In genomic region chr17:78163278-78163677, GRCm38 (mm10) we compare ENCODE assay signal across 8 mouse cellular contexts. TPM values are rescaled to one million over a fixed set of nuclear protein-coding genes. Genes with fewer than 3 reads are reported as not detected.
DNase-seq lines count a peak whose midpoint lies in the region; ATAC-seq and TF ChIP-seq lines count a peak whose summit lies in the region.

No protein-coding gene starts in this region.

- TF ChIP-seq CTCF in bone marrow, adult 2 months (IDR thresholded peaks at IDR 0.05; ENCODE audit: control insufficient read depth, insufficient read depth, low read length): peak; percentile 46

- no peaks in the 10 kb centered on the region for H3K9me3 ChIP-seq in midbrain, embryonic 11.5 days (ENCODE audit: control insufficient read depth, low read length)
- H3K9me3 ChIP-seq in midbrain, embryonic 16.5 days (replicated peaks; ENCODE audit: control insufficient read depth, low read length, poor library complexity, severe bottlenecking): no peaks in the 10 kb centered on the region
- no peaks in the 10 kb centered on the region for H3K9me3 ChIP-seq in embryonic facial prominence, embryonic 14.5 days (ENCODE audit: control insufficient read depth, low read length)
- H3K9me3 ChIP-seq in stomach, embryonic 16.5 days (replicated peaks; ENCODE audit: control insufficient read depth, low read length): no peaks in the 10 kb centered on the region

- H3K4me2 ChIP-seq in midbrain, embryonic 11.5 days: no peak overlapping the region
- no peak overlapping the region for H3K4me2 ChIP-seq in midbrain, embryonic 16.5 days (ENCODE audit: low read length)
- no peak overlapping the region for H3K4me2 ChIP-seq in embryonic facial prominence, embryonic 14.5 days (ENCODE audit: low read depth, low read length)
- H3K4me2 ChIP-seq in stomach, embryonic 16.5 days (ENCODE audit: low read depth, low read length): no peak overlapping the region

- peak; percentile 76 for ATAC-seq in midbrain, embryonic 11.5 days (ENCODE audit: low FRiP score)
- no peak for ATAC-seq in midbrain, embryonic 16.5 days
- ATAC-seq in embryonic facial prominence, embryonic 14.5 days (ENCODE audit: low read depth): peak; percentile 68; the same call in 1 of the 2 replicates
- ATAC-seq in inflammation-experienced regulatory T-cells, adult 6 months: peak; percentile 77
- ATAC-seq in megakaryocyte-erythroid progenitor cell, adult 5-6 weeks (replicated peaks; ENCODE audit: low FRiP score, low TSS enrichment, poor library complexity, severe bottlenecking): peak; percentile 91
- peak; percentile 50; the same call in 1 of the 2 replicates for ATAC-seq in stomach, embryonic 16.5 days (ENCODE audit: insufficient read depth, low FRiP score)

- H3K9ac ChIP-seq in midbrain, embryonic 11.5 days (ENCODE audit: low read length): no peak overlapping the region
- H3K9ac ChIP-seq in midbrain, embryonic 16.5 days (ENCODE audit: low read depth, low read length): no peak overlapping the region
- H3K9ac ChIP-seq in embryonic facial prominence, embryonic 14.5 days (ENCODE audit: low read depth, low read length): no peak overlapping the region
- H3K9ac ChIP-seq in stomach, embryonic 16.5 days (ENCODE audit: low read length): no peak overlapping the region

- H3K36me3 ChIP-seq in midbrain, embryonic 11.5 days (ENCODE audit: control insufficient read depth, insufficient read depth, low read length): no peaks in the 10 kb centered on the region
- no peaks in the 10 kb centered on the region for H3K36me3 ChIP-seq in midbrain, embryonic 16.5 days (ENCODE audit: control insufficient read depth, insufficient read depth, low read length)
- H3K36me3 ChIP-seq in embryonic facial prominence, embryonic 14.5 days (ENCODE audit: control insufficient read depth, insufficient read depth, low read length): no peaks in the 10 kb centered on the region
- H3K36me3 ChIP-seq in stomach, embryonic 16.5 days (ENCODE audit: control insufficient read depth, insufficient read depth, low read length): no peaks in the 10 kb centered on the region

- no peak for TF ChIP-seq POLR2A in bone marrow, adult 2 months (IDR thresholded peaks at IDR 0.05; ENCODE audit: borderline replicate concordance, control insufficient read depth, low read depth, low read length)

- peak; percentile 87 for DNase-seq in midbrain, embryonic 11.5 days (ENCODE audit: low spot score, missing footprints)
- DNase-seq in embryonic facial prominence, embryonic 14.5 days (ENCODE audit: low spot score): peak; percentile 79
- peak; percentile 68 to 73 for DNase-seq in left cerebral cortex, adult 18-20 months (ENCODE audit: low spot score in 2 of 2)

- H3K4me3 ChIP-seq in midbrain, embryonic 11.5 days (ENCODE audit: low read depth, low read length): no peak overlapping the region
- no peak overlapping the region for H3K4me3 ChIP-seq in midbrain, embryonic 16.5 days (ENCODE audit: low read depth, low read length)
- H3K4me3 ChIP-seq in bone marrow, adult 2 months (replicated peaks; ENCODE audit: control insufficient read depth, low read depth, low read length): no peak overlapping the region
- H3K4me3 ChIP-seq in embryonic facial prominence, embryonic 14.5 days (ENCODE audit: low read depth, low read length): no peak overlapping the region
- H3K4me3 ChIP-seq in stomach, embryonic 16.5 days (replicated peaks; ENCODE audit: low read length): no peak overlapping the region

- H3K4me1 ChIP-seq in midbrain, embryonic 11.5 days (ENCODE audit: control insufficient read depth, insufficient read depth, low read length): no peaks in the 10 kb centered on the region
- no peaks in the 10 kb centered on the region for H3K4me1 ChIP-seq in midbrain, embryonic 16.5 days (ENCODE audit: control insufficient read depth, insufficient read depth, low read length)
- H3K4me1 ChIP-seq in bone marrow, adult 2 months (ENCODE audit: control insufficient read depth, insufficient read depth, low read length): no peaks in the 10 kb centered on the region; the same call in 1 of the 2 replicates
- H3K4me1 ChIP-seq in embryonic facial prominence, embryonic 14.5 days (ENCODE audit: control insufficient read depth, insufficient read depth, low read length): no peaks in the 10 kb centered on the region
- H3K4me1 ChIP-seq in stomach, embryonic 16.5 days (ENCODE audit: control insufficient read depth, insufficient read depth, low read length): no peaks in the 10 kb centered on the region

- H3K27me3 ChIP-seq in midbrain, embryonic 11.5 days (ENCODE audit: control insufficient read depth, insufficient read depth, low read length): no peaks in the 10 kb centered on the region
- H3K27me3 ChIP-seq in midbrain, embryonic 16.5 days (ENCODE audit: control insufficient read depth, insufficient read depth, low read depth, low read length): no peaks in the 10 kb centered on the region
- H3K27me3 ChIP-seq in embryonic facial prominence, embryonic 14.5 days (replicated peaks; ENCODE audit: control insufficient read depth, insufficient read depth, low read length): no peaks in the 10 kb centered on the region
- H3K27me3 ChIP-seq in stomach, embryonic 16.5 days (ENCODE audit: control insufficient read depth, insufficient read depth, low read length): no peaks in the 10 kb centered on the region

- H3K27ac ChIP-seq in midbrain, embryonic 11.5 days (ENCODE audit: low read depth, low read length): no peak overlapping the region
- H3K27ac ChIP-seq in midbrain, embryonic 16.5 days (ENCODE audit: low read length): no peak overlapping the region
- no peak overlapping the region for H3K27ac ChIP-seq in bone marrow, adult 2 months (ENCODE audit: control insufficient read depth, insufficient read depth, low read depth, low read length, poor library complexity)
- H3K27ac ChIP-seq in embryonic facial prominence, embryonic 14.5 days (replicated peaks; ENCODE audit: low read depth, low read length): no peak overlapping the region
- no peak overlapping the region for H3K27ac ChIP-seq in stomach, embryonic 16.5 days (ENCODE audit: low read length)

- WGBS in midbrain, embryonic 11.5 days: 37% methylated on average over 5 of the region's 5 CpGs
- 31% methylated on average over 5 of the region's 5 CpGs for WGBS in midbrain, embryonic 16.5 days
- WGBS in bone marrow, adult 2 months: 16% methylated on average over 5 of the region's 5 CpGs
- 30% methylated on average over 5 of the region's 5 CpGs for WGBS in embryonic facial prominence, embryonic 14.5 days
- WGBS in stomach, embryonic 16.5 days: 25% methylated on average over 5 of the region's 5 CpGs

RNA-seq across cellular contexts. Expression of gene Crim1, which starts 36.8 kb away (rescaled TPM):
- polyA plus RNA-seq in midbrain, embryonic 11.5 days (2014; fragmentation: Nextera tagmentation; extraction: Ambion mirVana): 4.4 and 5.1 TPM in 2 replicates
- 11.2 and 11.9 TPM in 2 replicates for polyA plus RNA-seq in midbrain, embryonic 16.5 days (2015; fragmentation: Nextera tagmentation; extraction: Ambion mirVana)
- 0.77 and 1.7 TPM in 2 replicates for polyA plus RNA-seq in bone marrow, adult 2 months (2011; ENCODE audit: insufficient read depth, insufficient read length, low replicate concordance, missing spikeins)
- polyA plus RNA-seq in embryonic facial prominence, embryonic 14.5 days (2014; fragmentation: Nextera tagmentation; extraction: Ambion mirVana): 6.3 and 7.2 TPM in 2 replicates
- 1 to 10 TPM; 4.9 to 8.3 (median 7.9) TPM for polyA plus RNA-seq in inflammation-experienced regulatory T-cells, adult 6 months (2017; shearing (Covaris generic))
- 10 to 100 TPM; 80.3 to 88.5 TPM for total RNA-seq in left cerebral cortex, adult 18-20 months (2021)
- 5.0 and 18.9 TPM in 2 replicates for total RNA-seq in megakaryocyte-erythroid progenitor cell, adult 5-6 weeks (2014; fragmentation: Nextera tagmentation)
- total RNA-seq in megakaryocyte-erythroid progenitor cell, adult 5-6 weeks (2017): 6.6 and 6.8 TPM in 2 replicates
- 3.5 and 3.9 TPM in 2 replicates for polyA plus RNA-seq in stomach, embryonic 16.5 days (2015; fragmentation: Nextera tagmentation; extraction: Ambion mirVana)
